Mouse (Mus musculus) hindbrain, embryonic 12.5 days (tissue): ENCODE data around the gene Mymx. TPM values are rescaled to one million over a fixed set of nuclear protein-coding genes. Genes with fewer than 3 reads are reported as not detected.
A peak's percentile ranks its signal among the peaks of the same experiment; 100 is the strongest.

Experiments
- ATAC-seq: fragments of 200-750 bp; cut with Nextera tagmentation; 2 replicates; pipeline ENCODE4 v1.8.0; 2017; ENCODE audit warnings: moderate TSS enrichment; ENCODE audit not compliant: low FRiP score
- H3K27ac ChIP-seq: fragments of 300-500 bp; sonication (generic); 2 replicates; pipeline ENCODE4 v1.5.1; 2016; ENCODE audit warnings: mild to moderate bottlenecking
- H3K27me3 ChIP-seq: fragments of 300-500 bp; sonication (generic); 2 replicates; pipeline ENCODE4 v1.6.1; 2016; ENCODE audit warnings: mild to moderate bottlenecking
- H3K36me3 ChIP-seq: fragments of 300-500 bp; sonication (generic); 2 replicates; pipeline ENCODE4 v1.6.1; 2016; ENCODE audit warnings: mild to moderate bottlenecking
- H3K4me1 ChIP-seq: fragments of 300-500 bp; sonication (generic); 2 replicates; pipeline ENCODE4 v1.6.1; 2016
- H3K4me2 ChIP-seq: fragments of 300-500 bp; sonication (generic); replicated peaks from 2 replicates; pipeline ENCODE4 v1.6.1; 2016; ENCODE audit warnings: mild to moderate bottlenecking
- H3K4me3 ChIP-seq: fragments of 300-500 bp; sonication (generic); 2 replicates; pipeline ENCODE4 v1.5.1; 2016; ENCODE audit warnings: mild to moderate bottlenecking
- H3K9ac ChIP-seq: fragments of 300-500 bp; sonication (generic); 2 replicates; pipeline ENCODE4 v1.6.1; 2016; ENCODE audit warnings: mild to moderate bottlenecking, moderate library complexity
- H3K9me3 ChIP-seq: fragments of 300-500 bp; sonication (generic); replicated peaks from 2 replicates; pipeline ENCODE4 v1.6.1; 2016; ENCODE audit warnings: mild to moderate bottlenecking
- WGBS: fragments of 180-500 bp; shearing (Covaris S2); methylation state at CpG from one replicate; pipeline ENCODE4 v1.1.7; 2016; 5-methylcytosine and 5-hydroxymethylcytosine counted together
- polyA plus RNA-seq: library from polyadenylated mRNA; unstranded; fragments of >200 nt; fragmentation: Nextera tagmentation; extraction: Ambion mirVana; gene quantifications from 2 replicates; pipeline ENCODE4 v1.2.1, GENCODE M21; 2016

Mymx gene
- polyA plus RNA-seq, 1 experiment from 2014 or later: 1.6 TPM

GRCm38 (mm10) chr17:45559732-45560525 is 42.0 kb downstream of the Mymx start:
- H3K4me2 ChIP-seq: no peak overlapping the region
- H3K9ac ChIP-seq: no peak overlapping the region
- peaks cover 25% of the 10 kb centered on the region for H3K4me1 ChIP-seq
- WGBS: 90% methylated on average over 15 of the region's 15 CpGs
- no peak overlapping the region for H3K4me3 ChIP-seq
- peaks cover 10% of the 10 kb centered on the region for H3K27me3 ChIP-seq
- no peaks in the 10 kb centered on the region for H3K36me3 ChIP-seq
- H3K9me3 ChIP-seq: no peaks in the 10 kb centered on the region
- no peak for ATAC-seq
- no peak overlapping the region for H3K27ac ChIP-seq

GRCm38 (mm10) chr17:45557998-45558862 is 43.7 kb downstream of the Mymx start:
- no peak overlapping the region for H3K4me3 ChIP-seq
- H3K27ac ChIP-seq: no peak overlapping the region
- WGBS: 73% methylated on average over 16 of the region's 16 CpGs
- H3K9ac ChIP-seq: 0 out of 2 replicates have a peak overlapping the region, but pooled peaks have one; percentile 19
- no peaks in the 10 kb centered on the region for H3K36me3 ChIP-seq
- H3K4me2 ChIP-seq: no peak overlapping the region
- ATAC-seq: no peak
- peaks cover 19% of the 10 kb centered on the region for H3K4me1 ChIP-seq
- H3K9me3 ChIP-seq: no peaks in the 10 kb centered on the region
- peaks cover 14% of the 10 kb centered on the region for H3K27me3 ChIP-seq

DNA sequence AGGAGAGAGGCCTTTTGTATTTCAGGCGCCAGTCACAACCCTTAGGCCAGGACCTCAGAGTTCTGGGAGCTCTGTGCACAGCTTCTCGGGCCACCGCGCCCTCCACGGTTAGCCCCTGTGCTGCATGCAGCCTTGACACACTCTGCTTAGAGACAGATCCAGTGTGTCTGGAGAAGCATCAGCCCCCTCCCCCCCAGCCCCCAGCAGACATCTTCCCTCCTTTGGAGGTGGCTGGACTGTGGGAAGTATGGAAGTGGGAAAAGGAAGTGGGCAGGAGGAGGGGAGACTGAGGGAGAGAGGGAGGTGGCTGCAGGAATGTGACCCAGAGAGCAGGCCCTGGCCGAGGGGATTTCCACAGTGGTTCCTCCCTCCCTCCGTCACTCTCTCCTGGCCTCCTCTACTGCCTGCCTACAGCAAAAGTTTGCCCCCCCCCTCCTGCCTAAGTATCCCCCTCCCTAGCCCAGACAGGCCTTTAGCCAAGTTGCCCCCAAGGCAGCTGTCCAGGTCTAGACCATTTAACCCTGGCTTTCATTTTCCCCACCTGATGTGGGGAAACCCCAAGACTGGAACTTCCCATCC is 44.6 kb downstream of the Mymx start:
- Histone ChIP-seq H3K9ac (0 out of 2 replicates have a peak overlapping the region, but pooled peaks have one; percentile 28), H3K4me2 (no peak overlapping the region), H3K36me3 (no peaks in the 10 kb centered on the region), H3K4me3 (no peak overlapping the region), H3K9me3 (no peaks in the 10 kb centered on the region), H3K27ac (no peak overlapping the region), H3K27me3 (peaks cover 14% of the 10 kb centered on the region), H3K4me1 (peaks cover 19% of the 10 kb centered on the region)
- no peak for ATAC-seq
- WGBS: 68% methylated on average over 7 of the region's 7 CpGs

DNA sequence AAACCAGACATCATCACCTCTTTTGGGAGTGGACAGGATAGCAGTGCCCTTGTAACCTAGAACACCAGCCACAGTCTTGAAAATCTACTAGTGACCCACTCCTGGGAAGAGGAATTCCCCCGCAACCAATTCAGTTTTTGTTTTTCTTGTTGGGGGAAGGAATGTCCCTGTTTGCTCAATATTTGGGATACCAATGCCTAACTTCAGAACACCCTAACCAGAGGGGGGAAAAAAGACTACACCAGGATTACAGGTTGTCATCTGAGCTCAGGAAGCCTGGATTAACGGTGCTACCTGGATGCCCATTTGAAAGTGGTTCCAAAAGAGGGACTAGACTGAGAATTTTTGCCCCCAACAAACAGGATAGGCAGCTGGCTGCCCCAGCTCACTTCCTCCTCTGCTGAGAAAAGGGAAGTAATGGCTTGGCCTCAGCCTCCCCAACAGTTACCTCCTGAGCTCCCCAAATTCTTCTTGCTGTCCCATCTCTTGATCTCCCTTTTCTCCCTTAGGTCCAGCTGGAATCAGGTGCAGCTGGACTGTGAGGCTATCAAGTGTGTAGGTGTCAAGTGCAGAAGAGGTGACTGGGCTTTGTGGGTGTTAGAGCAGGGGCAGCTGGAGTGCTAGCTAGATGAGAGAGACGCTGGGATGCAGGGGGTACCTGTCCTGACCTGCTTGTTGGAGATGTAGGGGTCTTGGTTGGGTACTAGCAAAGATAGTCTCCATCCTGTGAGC is 45.2 kb downstream of the Mymx start:
- no peaks in the 10 kb centered on the region for H3K36me3 ChIP-seq
- peaks cover 14% of the 10 kb centered on the region for H3K27me3 ChIP-seq
- no peaks in the 10 kb centered on the region for H3K9me3 ChIP-seq
- H3K9ac ChIP-seq: peak overlapping the region; percentile 78; the same call in 1 of the 2 replicates
- 63% methylated on average over 3 of the region's 3 CpGs for WGBS
- ATAC-seq: no peak
- peaks cover 23% of the 10 kb centered on the region for H3K4me1 ChIP-seq
- H3K4me3 ChIP-seq: peak overlapping the region; percentile 65
- peak overlapping the region; percentile 96 for H3K4me2 ChIP-seq
- H3K27ac ChIP-seq: no peak overlapping the region

DNA sequence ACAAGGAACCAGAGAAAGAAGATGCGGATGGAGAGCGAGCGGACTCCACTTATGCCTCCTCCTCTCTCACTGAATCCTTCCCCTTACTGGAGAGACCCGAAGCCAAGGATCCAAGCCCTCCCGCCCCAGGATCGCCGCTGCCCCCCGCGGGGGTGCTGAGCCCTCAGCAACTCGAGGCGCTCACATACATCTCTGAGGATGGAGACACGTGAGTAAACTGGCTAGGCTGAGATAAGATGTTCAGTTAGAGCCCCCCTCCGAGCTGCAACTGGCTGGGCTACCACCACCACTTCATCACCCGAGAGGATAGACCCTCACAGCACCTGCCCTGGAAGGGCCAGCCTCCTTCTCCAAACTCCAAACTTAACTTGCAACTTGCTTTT is 45.8 kb downstream of the Mymx start:
- Histone ChIP-seq H3K4me1 (peaks cover 25% of the 10 kb centered on the region), H3K36me3 (no peaks in the 10 kb centered on the region), H3K9me3 (no peaks in the 10 kb centered on the region), H3K27me3 (peaks cover 14% of the 10 kb centered on the region), H3K4me2 (peak overlapping the region; percentile 96), H3K9ac (peak overlapping the region; percentile 78), H3K4me3 (peak overlapping the region; percentile 65), H3K27ac (0 out of 2 replicates have a peak overlapping the region, but pooled peaks have one; percentile 12)
- 4% methylated on average over 10 of the region's 14 CpGs for WGBS
- ATAC-seq: no peak

DNA sequence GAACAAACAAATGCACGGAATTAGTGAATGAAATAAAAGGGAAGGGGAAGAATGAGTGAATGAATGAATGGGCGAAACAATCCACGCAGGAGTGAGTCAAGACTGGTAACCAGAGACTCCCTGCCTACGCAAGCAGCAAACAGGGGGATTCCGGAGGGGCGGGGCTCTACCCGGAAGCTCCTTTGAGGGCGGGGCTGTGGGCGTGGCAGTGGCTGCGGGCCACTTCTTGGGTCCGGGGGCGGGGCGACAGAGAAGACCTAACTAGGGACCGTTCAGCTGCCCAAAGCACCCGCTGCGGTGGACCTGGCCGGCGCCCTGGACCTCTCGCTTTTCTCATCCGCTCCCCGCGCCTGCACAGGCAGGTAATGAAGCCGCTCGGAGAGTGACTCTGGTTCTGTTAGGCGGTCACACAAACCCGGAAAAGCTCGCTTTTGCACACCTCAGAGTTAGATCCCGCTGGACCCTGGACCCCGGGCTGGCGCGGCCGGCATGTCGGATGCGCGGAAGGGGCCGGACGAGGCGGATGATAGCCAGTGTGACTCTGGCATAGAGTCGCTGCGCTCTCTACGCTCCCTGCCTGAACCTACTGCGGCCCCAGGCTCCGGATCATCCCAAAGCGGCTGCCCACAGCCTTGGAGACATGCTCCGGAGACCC is 46.3 kb downstream of the Mymx start, which contains the start of gene Nfkbie:
Gene Nfkbie (plus strand): TSS at position 252 of the 655 bp plus-strand sequence.
- ATAC-seq: peak; percentile 66
- peak within 1 kb of the TSS; percentile 65 for H3K4me3 ChIP-seq
- peaks cover 26% of the 10 kb centered on the region for H3K4me1 ChIP-seq
- WGBS: under 1% methylated on average over 45 of the region's 45 CpGs
- peak within 1 kb of the TSS; percentile 96 for H3K4me2 ChIP-seq
- peaks cover 14% of the 10 kb centered on the region for H3K27me3 ChIP-seq
- H3K9me3 ChIP-seq: no peaks in the 10 kb centered on the region
- no peaks in the 10 kb centered on the region for H3K36me3 ChIP-seq
- H3K27ac ChIP-seq: 0 out of 2 replicates have a peak within 1 kb of the TSS, but pooled peaks have one; percentile 12
- peak within 1 kb of the TSS; percentile 78 for H3K9ac ChIP-seq

GRCm38 (mm10) chr17:45554420-45554819 is 47.5 kb downstream of the Mymx start:
- H3K4me2 ChIP-seq: no peak overlapping the region
- peaks cover 14% of the 10 kb centered on the region for H3K27me3 ChIP-seq
- no peak overlapping the region for H3K4me3 ChIP-seq
- H3K4me1 ChIP-seq: peaks cover 36% of the 10 kb centered on the region
- no peaks in the 10 kb centered on the region for H3K9me3 ChIP-seq
- 57% methylated on average over 1 of the region's 1 CpGs for WGBS
- no peak for ATAC-seq
- H3K36me3 ChIP-seq: no peaks in the 10 kb centered on the region
- no peak overlapping the region for H3K27ac ChIP-seq
- H3K9ac ChIP-seq: no peak overlapping the region

DNA sequence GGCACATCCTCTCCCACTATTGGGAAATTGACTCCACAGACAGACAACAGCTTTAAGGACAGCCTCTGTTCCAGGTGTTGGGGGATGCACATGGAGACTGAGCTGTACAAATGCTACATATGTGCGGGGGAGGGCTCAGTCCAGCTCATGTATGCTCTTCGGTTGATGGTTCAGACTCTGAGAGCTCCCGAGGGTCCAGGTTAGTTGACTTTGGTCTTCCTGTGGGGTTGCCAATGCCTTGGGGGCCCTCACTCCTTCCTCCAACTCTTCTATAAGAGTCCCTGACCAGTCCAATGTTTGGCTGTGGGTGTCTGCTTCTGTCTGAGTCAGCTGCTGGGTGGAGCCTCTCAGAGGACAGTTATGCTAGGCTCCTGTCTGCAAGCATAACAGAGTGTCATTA is 48.8 kb downstream of the Mymx start:
- H3K9me3 ChIP-seq: no peaks in the 10 kb centered on the region
- H3K9ac ChIP-seq: no peak overlapping the region
- H3K4me2 ChIP-seq: no peak overlapping the region
- ATAC-seq: no peak
- no peak overlapping the region for H3K4me3 ChIP-seq
- WGBS: 91% methylated on average over 3 of the region's 3 CpGs
- no peak overlapping the region for H3K27ac ChIP-seq
- peaks cover 42% of the 10 kb centered on the region for H3K4me1 ChIP-seq
- H3K36me3 ChIP-seq: no peaks in the 10 kb centered on the region
- peaks cover 17% of the 10 kb centered on the region for H3K27me3 ChIP-seq

DNA sequence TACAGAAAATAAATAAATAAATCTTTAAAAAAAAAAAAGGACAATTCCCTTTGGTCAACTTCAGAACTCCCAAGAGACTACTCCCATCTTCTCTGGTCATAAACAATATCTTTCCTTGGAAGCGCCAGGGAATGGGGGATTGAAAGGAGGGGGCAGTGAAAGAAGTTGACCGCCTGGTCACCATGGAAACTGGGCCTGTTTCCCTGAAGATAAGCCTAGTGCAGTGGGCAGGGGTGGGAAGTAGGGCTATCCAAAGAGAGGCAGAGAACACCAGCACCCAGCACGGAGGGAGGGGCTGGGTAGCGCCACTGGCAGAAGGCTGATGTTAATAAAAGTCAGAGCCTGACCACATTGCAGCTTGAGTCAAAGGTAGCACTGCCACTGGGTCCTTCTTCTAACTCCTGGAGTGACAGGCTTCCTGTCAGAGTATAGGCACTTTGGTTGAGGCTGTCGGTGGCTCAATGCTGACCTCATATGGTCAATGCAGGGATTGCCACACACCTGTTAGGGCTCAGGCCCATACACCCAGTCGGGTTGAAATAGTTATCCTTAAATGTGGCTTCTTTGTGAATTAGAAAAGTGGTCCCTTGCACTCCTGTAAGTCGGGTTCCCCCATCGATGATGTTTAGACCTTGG is 50.0 kb downstream of the Mymx start:
- H3K27ac ChIP-seq: no peak overlapping the region
- H3K4me1 ChIP-seq: peaks cover 41% of the 10 kb centered on the region
- 4% methylated on average over 8 of the region's 8 CpGs for WGBS
- H3K9me3 ChIP-seq: no peaks in the 10 kb centered on the region
- H3K27me3 ChIP-seq: peaks cover 25% of the 10 kb centered on the region
- H3K4me2 ChIP-seq: no peak overlapping the region
- ATAC-seq: no peak
- no peak overlapping the region for H3K9ac ChIP-seq
- no peak overlapping the region for H3K4me3 ChIP-seq
- H3K36me3 ChIP-seq: 0 out of 2 replicates have a peak, but pooled peaks cover 1% of the 10 kb centered on the region

- 39% methylated on average over 7 of the region's 7 CpGs for WGBS
- Histone ChIP-seq H3K4me2 (no peak overlapping the region), H3K9me3 (no peaks in the 10 kb centered on the region), H3K4me3 (no peak overlapping the region), H3K9ac (0 out of 2 replicates have a peak overlapping the region, but pooled peaks have one; percentile 24), H3K27ac (no peak overlapping the region), H3K27me3 (peaks cover 27% of the 10 kb centered on the region), H3K36me3 (peaks cover 7% of the 10 kb centered on the region; the same call in 1 of the 2 replicates), H3K4me1 (peaks cover 40% of the 10 kb centered on the region)
- ATAC-seq: no peak
Measured at GRCm38 (mm10) chr17:45551249-45551796, 50.6 kb downstream of the Mymx start.
